Mouse (Mus musculus): Measurements from ENCODE around the gene Ypel2. TPM values are rescaled to one million over a fixed set of nuclear protein-coding genes. Genes with fewer than 3 reads are reported as not detected.

The Ypel2 gene
- total RNA-seq, 4 experiments from 2014 or later: 8.2 to 15.7 (median 11.9) TPM

DNA sequence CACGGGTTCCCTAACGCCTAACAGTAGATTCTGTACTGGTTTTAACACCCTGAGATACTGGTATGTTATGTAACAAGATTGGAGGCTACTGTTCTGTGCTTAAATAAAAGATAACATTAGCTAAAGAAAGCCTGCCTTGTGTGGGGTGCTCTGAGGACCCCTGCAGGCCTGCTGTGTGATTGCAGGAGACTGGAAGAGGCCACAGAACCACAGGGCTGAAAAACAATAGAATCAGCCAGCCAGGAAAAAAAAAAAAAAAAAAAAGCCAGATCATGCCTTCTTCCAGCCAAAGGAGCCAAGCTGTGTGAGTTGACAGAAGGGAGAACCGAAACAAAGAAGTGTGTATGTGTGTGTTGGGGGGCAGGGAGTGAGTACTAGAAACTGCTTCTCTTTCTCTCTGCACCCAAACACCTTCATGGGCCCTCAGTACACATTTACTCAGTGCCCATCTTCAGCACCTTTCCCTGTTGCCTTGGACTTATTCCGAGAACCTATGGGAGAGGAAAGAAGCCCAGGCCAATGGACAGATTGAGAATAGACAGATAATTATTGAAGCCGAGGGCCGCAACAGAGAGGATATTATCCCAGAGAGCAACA is 2.2 kb upstream of the Ypel2 start:
- DNase-seq (ENCODE audit: low spot score): peak; percentile 69

DNA sequence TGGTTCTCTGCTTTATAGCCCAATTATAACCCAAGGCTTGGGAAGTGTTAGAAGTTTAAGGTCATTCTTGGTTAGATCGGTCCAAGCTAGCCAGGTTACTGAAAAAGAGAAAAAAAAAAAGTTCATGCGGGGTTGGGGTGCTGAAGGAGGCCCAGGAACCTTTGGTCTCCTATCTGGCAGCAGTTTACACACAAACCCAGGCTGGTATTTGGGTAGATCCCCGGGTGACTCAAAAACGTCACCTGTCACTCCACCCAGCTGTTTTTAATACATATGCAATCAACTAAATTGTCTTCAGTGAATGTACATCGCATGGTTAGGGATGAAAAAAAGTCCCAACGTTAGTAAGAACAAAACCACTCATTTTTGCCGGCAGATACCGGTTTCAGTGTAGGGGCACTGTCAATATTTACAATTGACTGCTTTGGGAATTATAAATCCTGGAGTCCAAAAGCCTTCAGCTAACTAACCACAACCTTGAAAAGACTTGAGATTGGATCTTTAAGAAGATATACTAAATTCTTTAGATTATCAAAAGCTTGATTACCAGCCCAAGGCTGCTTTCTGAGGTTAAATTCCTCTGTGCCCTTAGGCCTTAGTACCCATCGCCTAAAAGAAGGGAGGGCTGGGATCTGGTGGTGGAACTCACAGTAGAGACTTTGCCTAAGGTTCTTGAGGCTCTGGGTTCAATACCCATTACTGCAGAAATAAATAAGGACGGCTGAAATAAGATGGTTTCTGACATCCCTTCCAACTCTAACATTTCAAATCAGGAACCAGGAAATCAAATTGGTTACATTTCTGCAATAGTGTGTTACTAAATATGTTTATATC is 1.5 kb upstream of the Ypel2 start:
- DNase-seq (ENCODE audit: low spot score): no peak

DNA sequence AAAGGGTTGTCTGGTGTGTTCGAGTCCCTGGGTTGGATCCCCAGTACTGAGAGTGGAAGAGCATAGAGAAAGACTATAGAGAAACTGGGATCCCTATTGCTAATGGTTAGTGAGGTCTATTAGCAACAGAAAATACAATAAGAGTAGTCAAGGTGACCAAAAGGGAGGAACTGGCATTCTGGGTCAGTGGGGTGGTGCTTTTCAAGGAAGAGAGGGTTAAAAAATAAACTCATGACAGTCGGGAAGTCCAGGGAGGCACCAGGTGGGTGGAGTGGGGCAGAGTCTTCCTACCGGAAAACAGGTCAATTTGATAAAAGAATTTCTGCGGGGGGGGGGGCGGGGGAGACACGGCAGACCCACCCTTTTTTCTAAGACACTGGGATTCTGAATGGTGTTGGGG is 823 bp upstream of the Ypel2 start:
- DNase-seq (ENCODE audit: low spot score): no peak

GRCm38 (mm10) chr11:86992461-86992988 is 982 bp downstream of the Ypel2 start:
- no peak for DNase-seq (ENCODE audit: low spot score)

GRCm38 (mm10) chr11:86991241-86991640 is 2.3 kb downstream of the Ypel2 start:
- no peak for DNase-seq (ENCODE audit: low spot score)

DNA sequence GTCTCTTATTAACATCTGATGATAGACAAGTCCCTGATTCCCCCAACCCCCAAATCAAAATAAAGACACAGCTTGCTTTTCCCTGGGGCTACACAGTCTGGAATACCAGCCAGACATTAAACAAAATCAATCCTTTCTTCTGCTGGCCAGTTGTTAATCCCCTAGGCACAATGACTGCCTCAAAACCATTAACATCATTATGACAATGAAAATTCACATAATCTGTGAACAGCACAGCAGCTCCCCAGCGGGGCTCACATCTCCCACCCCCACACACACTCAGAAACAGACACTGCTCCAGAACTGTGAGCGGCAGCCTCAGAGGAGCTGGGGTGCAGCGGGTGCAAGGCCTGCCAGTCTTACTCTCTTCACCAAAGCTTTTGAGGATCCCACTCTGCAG is 3.2 kb downstream of the Ypel2 start:
- DNase-seq (ENCODE audit: low spot score): no peak

- no peak for DNase-seq (ENCODE audit: low spot score)
These were observed 8.5 kb downstream of the Ypel2 start for GRCm38 (mm10) chr11:86984990-86985389.

DNA sequence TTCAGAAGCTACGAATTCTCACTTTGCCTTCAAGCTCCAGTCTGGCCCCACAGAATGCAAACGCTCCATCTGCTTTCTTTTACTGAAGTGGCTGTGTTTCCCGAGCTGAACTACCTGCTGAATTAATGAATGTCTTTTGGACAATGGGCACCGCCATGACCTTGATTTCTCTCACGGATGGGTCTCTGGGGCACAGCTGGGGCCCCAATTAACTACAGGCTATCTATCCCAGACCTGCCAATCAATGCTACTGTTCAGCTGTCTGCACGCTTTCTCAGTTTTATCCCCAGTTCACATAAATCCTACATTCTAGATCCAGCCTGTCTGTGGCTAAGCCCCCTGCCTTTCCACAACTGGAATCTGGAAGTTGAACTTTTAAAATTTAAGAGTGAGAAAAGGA is 10.5 kb downstream of the Ypel2 start:
- no peak for DNase-seq (ENCODE audit: low spot score)

GRCm38 (mm10) chr11:86981229-86981791 is 12.2 kb downstream of the Ypel2 start:
- DNase-seq (ENCODE audit: low spot score): no peak

DNA sequence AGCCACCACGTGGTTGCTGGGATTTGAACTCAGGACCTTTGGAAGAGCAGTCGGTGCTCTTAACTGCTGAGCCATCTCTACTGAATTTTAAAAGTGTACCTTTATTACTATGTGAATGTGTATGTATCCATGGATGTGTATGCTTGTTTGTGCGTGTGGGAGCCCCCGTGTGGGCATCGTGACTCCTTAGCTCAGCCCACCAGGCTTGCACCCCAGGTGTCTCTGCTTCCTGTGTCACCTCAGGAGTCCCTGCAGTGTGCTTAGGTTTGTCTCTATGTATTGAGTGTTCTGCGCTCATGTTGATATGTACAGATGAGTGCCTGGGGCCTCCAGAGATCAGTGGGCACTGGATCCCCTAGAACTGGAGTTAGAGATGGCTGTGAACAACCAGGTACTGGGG is 13.0 kb downstream of the Ypel2 start:
- no peak for DNase-seq (ENCODE audit: low spot score)

DNA sequence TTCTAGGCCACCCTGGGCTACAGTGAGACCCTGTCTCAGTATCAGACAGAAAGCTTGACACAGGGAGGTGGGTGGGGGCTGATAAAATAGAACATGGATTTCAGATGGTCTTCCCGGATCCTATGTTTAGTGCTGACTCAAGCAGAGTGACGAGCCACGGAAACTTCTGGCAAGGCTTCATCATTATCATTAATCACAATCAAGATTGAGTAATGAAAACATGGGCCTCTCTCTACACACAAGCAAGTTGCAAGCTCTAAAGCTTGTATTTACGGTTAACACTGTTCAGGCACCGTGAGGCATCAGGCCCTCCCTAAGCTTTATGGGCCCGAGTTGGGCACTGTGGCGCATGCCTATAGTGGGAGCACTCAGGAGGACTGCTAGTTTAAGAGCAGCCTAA is 13.7 kb downstream of the Ypel2 start:
- DNase-seq (ENCODE audit: low spot score): no peak

- no peak for DNase-seq (ENCODE audit: low spot score)
These were observed 16.3 kb downstream of the Ypel2 start for GRCm38 (mm10) chr11:86977242-86977641.

DNA sequence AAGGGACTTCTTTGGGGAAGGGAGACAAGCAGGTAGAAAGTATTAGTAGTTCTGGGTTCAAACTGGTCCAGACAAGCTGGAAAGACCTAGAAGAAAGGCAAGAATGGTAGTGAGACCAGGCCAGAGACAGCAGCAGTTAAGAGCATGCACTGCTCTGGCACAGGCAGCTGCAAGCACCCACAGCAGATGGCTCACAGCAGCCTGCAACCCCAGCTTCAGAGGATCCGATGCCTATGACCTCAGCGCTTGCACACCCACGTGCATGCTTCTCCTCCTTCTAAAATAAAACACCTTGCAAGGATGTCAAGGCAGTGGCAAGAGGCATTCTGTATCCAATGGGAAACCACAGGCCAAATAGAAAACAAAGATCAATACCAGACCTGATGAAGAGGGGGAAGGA is 19.1 kb downstream of the Ypel2 start:
- no peak for DNase-seq (ENCODE audit: low spot score)

DNA sequence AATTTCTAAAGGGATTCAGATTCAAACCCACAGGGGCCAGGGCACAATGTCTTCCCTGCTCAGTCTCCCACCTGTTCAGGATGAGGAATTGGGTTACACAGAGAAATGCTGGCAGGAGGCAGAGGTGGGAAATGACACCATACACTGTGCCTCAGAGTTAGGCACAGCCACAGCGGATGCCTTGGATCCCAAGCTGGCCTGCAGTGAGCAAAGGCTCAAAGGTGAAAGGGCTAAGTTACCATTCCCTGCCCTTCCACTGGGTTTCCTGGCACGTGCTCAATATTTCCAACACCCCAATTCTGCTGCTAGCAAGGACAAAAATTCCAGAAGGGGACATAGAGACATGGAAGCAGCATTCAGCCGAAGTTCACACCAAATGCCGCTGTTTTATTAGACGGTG is 20.3 kb downstream of the Ypel2 start:
- no peak for DNase-seq (ENCODE audit: low spot score)

GRCm38 (mm10) chr11:86971057-86971753 is 22.3 kb downstream of the Ypel2 start:
- DNase-seq (ENCODE audit: low spot score): no peak

GRCm38 (mm10) chr11:86969041-86969821 is 24.3 kb downstream of the Ypel2 start:
- no peak for DNase-seq (ENCODE audit: low spot score)

DNA sequence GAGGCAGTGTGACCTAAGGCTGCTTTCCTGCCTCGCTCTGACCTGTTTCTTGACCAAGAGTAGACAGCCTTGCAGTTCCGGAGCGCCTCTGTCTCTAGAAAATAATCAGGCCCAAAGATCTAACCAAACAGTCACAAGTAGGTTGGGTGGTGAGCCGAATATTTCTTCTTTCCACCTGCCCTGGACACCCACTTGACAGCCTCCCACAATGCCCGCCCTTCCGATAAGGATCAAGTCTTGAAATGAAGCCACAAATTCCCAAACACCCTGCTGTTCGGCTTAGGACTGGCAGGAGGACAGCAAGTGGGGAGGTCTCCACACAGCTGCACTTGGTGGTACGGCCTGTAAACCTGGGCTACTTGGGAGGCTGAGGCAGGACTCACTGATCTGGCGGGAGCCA is 26.0 kb downstream of the Ypel2 start:
- no peak for DNase-seq (ENCODE audit: low spot score)

GRCm38 (mm10) chr11:86966696-86967095 is 26.8 kb downstream of the Ypel2 start:
- no peak for DNase-seq (ENCODE audit: low spot score)

GRCm38 (mm10) chr11:86965079-86965478 is 28.4 kb downstream of the Ypel2 start:
- no peak for DNase-seq (ENCODE audit: low spot score)

GRCm38 (mm10) chr11:86963698-86964097 is 29.8 kb downstream of the Ypel2 start:
- DNase-seq (ENCODE audit: low spot score): no peak

GRCm38 (mm10) chr11:86963027-86963426 is 30.5 kb downstream of the Ypel2 start:
- DNase-seq (ENCODE audit: low spot score): no peak

Measured in heart, adult 8-10 months (tissue).